Mouse (Mus musculus) intestine, postnatal 0 days (tissue): Measurements from ENCODE around the gene Defb7. TPM values are rescaled to one million over a fixed set of nuclear protein-coding genes. Genes with fewer than 3 reads are reported as not detected.

Source experiments
- ATAC-seq: fragments of 200-750 bp; cut with Nextera tagmentation; 2 replicates; pipeline ENCODE4 v1.8.0; 2017; ENCODE audit warnings: mild to moderate bottlenecking, moderate TSS enrichment, moderate library complexity
- H3K27ac ChIP-seq: fragments of 300-500 bp; sonication (generic); 2 replicates; pipeline ENCODE4 v1.5.1; 2014; ENCODE audit warnings: mild to moderate bottlenecking, low read depth, low read length, moderate library complexity
- H3K27me3 ChIP-seq: fragments of 300-500 bp; sonication (generic); replicated peaks from 2 replicates; pipeline ENCODE4 v1.6.1; 2014; ENCODE audit warnings: low read length, mixed read lengths; ENCODE audit not compliant: control insufficient read depth, insufficient read depth
- H3K36me3 ChIP-seq: fragments of 300-500 bp; sonication (generic); 2 replicates; pipeline ENCODE4 v1.6.1; 2014; ENCODE audit warnings: mild to moderate bottlenecking, moderate library complexity; ENCODE audit not compliant: control insufficient read depth, insufficient read depth
- H3K4me1 ChIP-seq: fragments of 300-500 bp; sonication (generic); replicated peaks from 2 replicates; pipeline ENCODE4 v1.6.1; 2014; ENCODE audit warnings: antibody characterized with exemption, low read length, mixed read lengths; ENCODE audit not compliant: control insufficient read depth, insufficient read depth
- H3K4me2 ChIP-seq: fragments of 300-500 bp; sonication (generic); replicated peaks from 2 replicates; pipeline ENCODE4 v1.6.1; 2014; ENCODE audit warnings: low read depth, mild to moderate bottlenecking, moderate library complexity
- H3K4me3 ChIP-seq: fragments of 300-500 bp; sonication (generic); 2 replicates; pipeline ENCODE4 v1.5.1; 2014; ENCODE audit warnings: low read depth, low read length
- H3K9ac ChIP-seq: fragments of 300-500 bp; sonication (generic); 2 replicates; pipeline ENCODE4 v1.6.1; 2014; ENCODE audit warnings: mild to moderate bottlenecking, low read depth, low read length
- H3K9me3 ChIP-seq: fragments of 300-500 bp; sonication (generic); 2 replicates; pipeline ENCODE4 v1.6.1; 2016; ENCODE audit warnings: mixed run types; ENCODE audit not compliant: control insufficient read depth
- CTCF ChIP-seq: sonication (generic); IDR thresholded peaks from 2 replicates; pipeline ENCODE4 v1.5.1; 2016; ENCODE audit warnings: low read depth, mild to moderate bottlenecking, control low read depth, antibody characterized with exemption, moderate library complexity
- WGBS: fragments of 180-500 bp; shearing (Covaris S2); extraction: QIAGEN DNeasy Blood & Tissue Kit; methylation state at CpG from one replicate; pipeline ENCODE4 v1.1.7; 2014; 5-methylcytosine and 5-hydroxymethylcytosine counted together
- microRNA-seq: library from miRNA; unstranded; fragments of <30 nt; microRNA quantifications from one replicate; pipeline ENCODE4, GENCODE M21; 2016
- polyA plus RNA-seq: library from polyadenylated mRNA; unstranded; fragments of >200 nt; fragmentation: Nextera tagmentation; extraction: Ambion mirVana; gene quantifications from 2 replicates; pipeline ENCODE4 v1.2.1, GENCODE M21; 2015

The Defb7 gene
- polyA plus RNA-seq, 1 experiment from 2014 or later = not detected

GRCm38 (mm10) chr8:19540376-19540775 lies 45.5 kb downstream of the Defb7 start:
- Histone ChIP-seq H3K27me3 (peaks cover 4% of the 10 kb centered on the region; the same call in 1 of the 2 replicates), H3K9ac (no peak overlapping the region), H3K9me3 (no peaks in the 10 kb centered on the region), H3K4me1 (no peaks in the 10 kb centered on the region), H3K4me3 (no peak overlapping the region), H3K36me3 (no peaks in the 10 kb centered on the region), H3K4me2 (no peak overlapping the region), H3K27ac (no peak overlapping the region)
- no peak for ATAC-seq
- TF ChIP-seq CTCF = no peak
- WGBS = 55% methylated on average over 1 of the region's 1 CpGs

Small RNA genes lying within 50 kb of the gene (microRNA-seq; reads per million reads assigned to microRNA genes)
- gene Gm27288 (not detected), gene Gm27852 (not detected)

Other genes with a start within 250 kb of the Defb7 start
- gene Defb5, start 247.5 kb upstream of the Defb7 start, polyA plus RNA-seq = not detected in 2 replicates
- gene Defb3, start 201.7 kb upstream of the Defb7 start, polyA plus RNA-seq = not detected in 2 replicates
- not detected in 2 replicates for gene Defb8, start 47.5 kb upstream of the Defb7 start, polyA plus RNA-seq
- not detected in 2 replicates for gene 4930467E23Rik, start 234.5 kb downstream of the Defb7 start, polyA plus RNA-seq